Mouse (Mus musculus) gastrocnemius, postnatal 4 days (tissue): ENCODE data around the gene Dclk1. TPM values are rescaled to one million over a fixed set of nuclear protein-coding genes. Genes with fewer than 3 reads are reported as not detected.
"Not testable (repeated sequence)": the region's sequence is repeated elsewhere in the genome, so short reads cannot be mapped to it uniquely, and the experiment has no call there.

Source experiments
- DNase-seq, 2 experiments: peaks; one replicate each; pipeline ENCODE4 v3.0.0; 2021 to 2022; ENCODE audit warnings: low spot score in 2 of 2, mixed read lengths in 2 of 2
- long read RNA-seq, 2 experiments: library from polyadenylated mRNA; stranded (forward); transcript quantifications; one replicate each; pipeline ENCODE4 v2.0.0; 2021
- total RNA-seq, 2 experiments: library from RNA; stranded (reverse); gene quantifications; 2 replicates each; pipeline ENCODE4 v1.2.3; 2021

The Dclk1 gene
- total RNA-seq, result 10 to 100 TPM; 78.9 to 96.4 TPM
- long read RNA-seq, experiment 1, full-length matches to known transcripts, result 24 of 36 reads
- long read RNA-seq, experiment 1, partial matches to known transcripts, result 1 of 36 reads
- long read RNA-seq, experiment 1, other reads (novel, unspliced or antisense), result 11 of 36 reads
- long read RNA-seq, experiment 2, full-length matches to known transcripts, result 31 of 45 reads
- long read RNA-seq, experiment 2, partial matches to known transcripts, result 1 of 45 reads
- long read RNA-seq, experiment 2, other reads (novel, unspliced or antisense), result 13 of 45 reads

GRCm38 (mm10) chr3:55241730-55242421 is at the start of gene Dclk1:
Gene Dclk1, plus strand, starts transcription at chr3:55242364.
- DNase-seq, result peak in 1 of 2 experiments; percentile 42

- DNase-seq, result no peak
Measured at GRCm38 (mm10) chr3:55193351-55193750, 48.8 kb upstream of the Dclk1 start.

DNA sequence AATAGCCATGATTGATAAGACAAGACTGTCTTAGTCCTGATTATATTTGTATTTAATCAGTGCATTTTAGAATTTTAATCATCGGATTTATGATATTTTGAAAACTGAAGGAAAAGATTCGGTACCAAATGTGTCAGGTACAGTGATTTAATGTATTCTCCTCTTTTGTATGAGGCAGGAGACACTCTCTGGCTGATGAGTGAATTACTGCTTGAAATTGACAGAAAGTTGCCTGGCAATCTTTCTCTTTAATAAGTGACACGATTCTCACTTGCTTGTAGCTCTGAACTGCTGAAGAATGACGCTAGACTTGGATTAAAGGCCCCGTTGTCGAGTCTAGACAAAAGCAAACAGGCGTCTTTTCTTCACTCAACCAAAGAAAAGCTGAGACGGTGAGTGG is 47.4 kb upstream of the Dclk1 start:
- no peak for DNase-seq

GRCm38 (mm10) chr3:55195581-55196327 is 46.4 kb upstream of the Dclk1 start:
- DNase-seq, result no peak

GRCm38 (mm10) chr3:55196328-55196710 is 45.8 kb upstream of the Dclk1 start:
- no peak for DNase-seq

GRCm38 (mm10) chr3:55203621-55204020 is 38.5 kb upstream of the Dclk1 start:
- DNase-seq, result not testable (repeated sequence)

DNA sequence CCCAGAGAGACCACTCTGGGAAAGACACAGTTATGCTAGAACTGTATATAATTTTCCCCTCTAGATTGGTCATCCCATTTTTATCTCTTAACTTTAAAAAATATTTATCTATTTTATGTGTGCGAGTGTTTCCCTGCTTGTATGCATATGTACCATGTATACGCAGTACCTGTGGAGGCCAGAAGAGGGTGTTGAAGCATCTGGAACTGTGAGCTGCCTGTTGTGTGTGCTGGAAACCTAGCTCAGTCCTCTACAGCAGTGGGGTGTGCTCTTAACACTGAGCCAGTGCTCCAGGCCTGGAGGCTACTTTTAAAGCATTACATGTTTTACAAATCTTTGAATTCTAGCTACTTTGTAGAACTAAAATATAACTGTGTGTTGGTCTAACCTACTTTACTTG is 35.8 kb upstream of the Dclk1 start:
- DNase-seq, result no peak

DNA sequence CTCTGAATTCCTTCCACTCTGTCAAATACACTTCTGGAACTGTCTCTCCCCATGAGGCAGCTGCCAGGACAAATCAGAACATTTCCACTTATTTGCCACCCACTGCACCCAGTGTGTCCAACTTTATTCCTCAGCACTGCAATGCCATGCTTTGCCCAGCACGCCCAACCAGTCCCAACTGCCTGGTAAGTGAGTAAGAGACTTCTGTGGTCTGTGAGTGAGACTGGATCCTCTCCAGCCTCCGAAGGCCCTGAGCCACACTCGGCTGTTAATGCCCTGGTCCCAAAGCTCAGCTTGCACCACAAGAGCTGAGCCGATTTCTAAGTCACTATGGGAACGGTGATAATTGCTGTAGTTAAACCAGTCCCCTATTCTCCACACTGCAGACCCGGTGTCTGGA is 34.5 kb upstream of the Dclk1 start:
- no peak for DNase-seq

- DNase-seq, result no peak
Measured at GRCm38 (mm10) chr3:55212254-55212653, 29.9 kb upstream of the Dclk1 start.

- DNase-seq, result no peak
Measured at GRCm38 (mm10) chr3:55213785-55214184, 28.4 kb upstream of the Dclk1 start.

GRCm38 (mm10) chr3:55214413-55214812 is 27.8 kb upstream of the Dclk1 start:
- DNase-seq, result no peak

DNA sequence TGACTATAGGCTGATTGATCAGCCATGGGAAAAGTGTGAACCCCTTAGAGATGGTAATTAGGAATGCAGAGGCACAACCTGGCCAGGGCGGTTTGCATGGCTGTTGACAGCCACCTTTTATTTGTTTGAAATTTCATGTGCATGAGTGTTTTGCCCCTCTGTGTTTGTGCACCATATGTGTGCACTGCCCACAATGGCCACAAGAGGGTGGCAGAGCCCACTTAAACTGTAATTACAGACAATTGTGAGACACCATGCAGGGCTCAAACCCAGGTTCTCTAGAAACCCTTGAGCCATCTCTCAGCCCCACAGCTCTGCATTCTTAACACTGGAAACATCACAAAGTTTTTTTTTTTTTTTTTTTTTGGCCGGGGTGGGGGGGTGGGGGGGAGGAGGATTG is 19.7 kb upstream of the Dclk1 start:
- no peak for DNase-seq

GRCm38 (mm10) chr3:55223862-55224261 is 18.3 kb upstream of the Dclk1 start:
- no peak for DNase-seq

DNA sequence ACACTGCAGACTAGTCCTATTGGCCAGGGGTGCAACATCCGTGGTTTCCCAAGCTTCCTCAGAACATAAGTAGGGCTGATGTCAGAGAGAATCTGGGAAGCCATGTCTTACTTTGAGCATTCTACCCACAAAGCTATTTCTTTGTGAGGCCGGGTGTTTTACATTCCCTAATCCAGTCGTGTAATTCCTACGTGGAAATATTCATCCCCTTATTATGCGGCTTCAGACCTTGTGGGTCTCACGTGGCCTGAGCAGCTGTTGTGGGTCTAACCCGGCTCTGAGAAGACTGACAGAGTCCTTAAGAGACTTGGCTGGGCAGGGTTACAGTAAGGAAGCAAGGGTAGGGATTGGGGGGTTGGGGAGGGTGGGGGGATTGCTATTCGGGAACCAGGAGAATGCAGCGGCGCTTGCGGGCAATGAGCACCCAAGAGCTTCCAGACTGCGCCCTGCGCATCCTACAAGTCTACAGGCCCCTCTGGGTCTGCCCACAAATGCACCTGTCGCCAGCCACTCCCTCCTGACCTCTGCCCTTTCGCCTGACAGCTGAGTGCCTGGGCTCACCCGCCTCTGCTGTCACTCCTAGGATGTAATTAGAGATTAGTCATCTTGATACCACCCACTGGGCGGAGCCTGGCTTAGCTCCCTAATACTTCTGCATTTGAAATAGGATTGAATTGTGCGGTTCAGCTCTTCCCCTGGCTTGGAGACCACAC is 15.5 kb upstream of the Dclk1 start:
- peak in 1 of 2 experiments; percentile 44 for DNase-seq

- DNase-seq, result no peak
Measured at GRCm38 (mm10) chr3:55227214-55227581, 15.0 kb upstream of the Dclk1 start.

DNA sequence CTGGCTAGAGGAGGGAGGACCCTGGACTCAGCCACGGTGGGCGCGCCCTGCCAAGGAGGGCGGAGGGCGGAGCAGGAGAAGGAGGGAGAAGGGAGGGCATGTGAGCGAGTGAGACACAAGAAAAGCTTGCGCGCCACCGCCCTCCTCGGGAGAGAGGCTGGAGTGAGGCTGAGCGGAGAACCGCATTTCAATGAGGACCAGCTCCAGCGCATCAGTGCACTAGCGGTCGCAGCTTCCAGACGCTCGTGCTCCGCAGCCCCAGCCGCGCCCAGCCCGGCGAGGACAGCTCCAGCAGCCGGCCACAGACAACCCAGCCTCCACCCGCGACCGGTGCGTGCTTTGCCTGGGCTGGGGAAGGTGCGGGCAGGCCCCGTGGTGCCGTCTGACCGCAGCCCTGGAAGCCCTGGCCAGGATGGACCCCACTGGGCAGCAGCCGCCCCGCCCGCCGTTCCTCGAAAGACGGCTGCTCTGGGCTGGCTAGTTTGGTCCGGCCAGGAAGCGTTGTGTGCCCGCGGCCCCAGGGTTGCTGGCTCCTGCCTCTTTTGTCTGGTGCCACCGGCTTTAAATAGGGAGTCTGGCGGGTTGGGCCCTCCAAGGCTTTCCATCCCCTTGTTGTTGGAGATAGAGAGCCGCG is 375 bp downstream of the Dclk1 start:
- peak; percentile 74 to 88 for DNase-seq

DNA sequence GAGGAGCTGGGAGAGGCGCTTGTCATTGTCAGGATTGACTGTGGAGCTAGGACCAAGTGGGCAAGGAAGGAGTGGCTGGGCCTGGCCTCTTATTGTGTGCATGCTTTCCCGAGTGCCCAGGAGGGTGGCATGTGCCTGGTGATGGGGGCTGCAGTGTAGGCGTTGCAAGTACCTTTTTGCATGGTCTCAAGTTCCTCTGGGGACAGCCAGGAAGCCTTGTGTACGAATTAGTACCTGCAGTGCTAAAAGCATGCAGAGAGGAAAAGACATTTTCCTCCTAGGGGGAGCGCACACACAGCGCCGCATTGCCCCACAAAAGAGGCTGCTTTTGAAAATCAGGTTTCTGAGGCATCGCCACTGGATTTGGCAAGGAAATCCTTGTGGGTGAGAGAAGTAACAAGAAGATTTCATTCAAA is 900 bp downstream of the Dclk1 start:
- DNase-seq, result no peak

DNA sequence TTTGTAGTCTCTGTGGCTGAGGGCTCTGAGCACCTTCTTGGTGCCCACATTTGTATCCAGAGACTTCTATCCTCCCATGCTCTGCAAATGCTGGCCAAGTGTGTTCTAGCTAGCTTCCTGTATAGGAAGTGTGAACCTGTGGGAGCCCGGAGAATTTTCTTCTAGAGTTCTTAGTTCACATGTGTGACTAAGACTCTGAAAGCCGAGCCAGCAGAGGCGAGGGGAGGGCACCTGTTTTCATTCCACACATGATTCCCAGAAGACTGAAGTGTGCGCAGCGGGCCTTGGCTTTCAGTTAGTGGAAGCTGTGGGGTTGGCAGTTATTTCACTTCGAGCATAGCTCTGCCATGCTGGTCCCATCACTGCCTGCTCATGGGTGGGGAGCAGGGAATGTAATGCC is 1.9 kb downstream of the Dclk1 start:
- DNase-seq, result no peak

GRCm38 (mm10) chr3:55246618-55247272 is 4.6 kb downstream of the Dclk1 start:
- no peak for DNase-seq

DNA sequence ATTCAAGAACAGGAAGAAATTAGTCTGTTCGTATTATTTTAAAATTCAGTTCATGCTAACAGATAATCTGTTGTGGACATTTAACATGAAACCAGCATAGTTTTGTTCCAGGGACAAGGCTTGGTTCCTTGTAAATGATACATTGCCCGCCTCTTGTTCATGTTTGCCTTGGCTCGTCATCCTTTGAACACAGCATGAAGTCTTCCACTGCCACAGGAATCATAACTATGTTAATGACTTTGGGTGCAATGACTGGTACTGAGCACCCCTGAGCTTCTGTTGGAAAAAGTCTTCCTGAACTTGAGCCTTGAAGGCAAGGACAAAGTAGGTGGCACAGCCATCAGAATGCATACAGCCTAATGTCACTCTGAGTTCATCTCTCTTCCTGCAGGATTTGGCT is 5.9 kb downstream of the Dclk1 start:
- no peak for DNase-seq

GRCm38 (mm10) chr3:55248508-55248907 is 6.3 kb downstream of the Dclk1 start:
- peak in 1 of 2 experiments; percentile 47 for DNase-seq
